Mouse (Mus musculus): Measurements from ENCODE around the gene Polr3g.
A peak's percentile ranks its signal among the peaks of the same experiment; 100 is the strongest.
"Not testable (repeated sequence)": the region's sequence is repeated elsewhere in the genome, so short reads cannot be mapped to it uniquely, and the experiment has no call there.

The Polr3g gene

GRCm38 (mm10) chr13:81690477-81690876 lies 20.3 kb downstream of the Polr3g start:
- no peak for DNase-seq (ENCODE audit: extremely low read depth, insufficient read length, low spot score)

GRCm38 (mm10) chr13:81689587-81689986 lies 21.2 kb downstream of the Polr3g start:
- no peak for DNase-seq (ENCODE audit: extremely low read depth, insufficient read length, low spot score)

GRCm38 (mm10) chr13:81684884-81685283 lies 25.9 kb downstream of the Polr3g start:
- DNase-seq (ENCODE audit: extremely low read depth, insufficient read length, low spot score), result peak; percentile 55

GRCm38 (mm10) chr13:81684258-81684657 lies 26.6 kb downstream of the Polr3g start:
- peak; percentile 67 for DNase-seq (ENCODE audit: extremely low read depth, insufficient read length, low spot score)

- no peak for DNase-seq (ENCODE audit: extremely low read depth, insufficient read length, low spot score)
Measured at GRCm38 (mm10) chr13:81683107-81683506, 27.7 kb downstream of the Polr3g start.

- DNase-seq (ENCODE audit: extremely low read depth, insufficient read length, low spot score), result no peak
Measured at GRCm38 (mm10) chr13:81675333-81675732, 35.5 kb downstream of the Polr3g start.

- no peak for DNase-seq (ENCODE audit: extremely low read depth, insufficient read length, low spot score)
Measured at GRCm38 (mm10) chr13:81667713-81668112, 43.1 kb downstream of the Polr3g start.

GRCm38 (mm10) chr13:81664331-81664698 lies 46.5 kb downstream of the Polr3g start:
- peak; percentile 45 for DNase-seq (ENCODE audit: extremely low read depth, insufficient read length, low spot score)

- no peak for DNase-seq (ENCODE audit: extremely low read depth, insufficient read length, low spot score)
Measured at GRCm38 (mm10) chr13:81663566-81664330, 47.1 kb downstream of the Polr3g start.

- DNase-seq (ENCODE audit: extremely low read depth, insufficient read length, low spot score), result no peak
Measured at GRCm38 (mm10) chr13:81658053-81658752, 52.6 kb downstream of the Polr3g start.

- DNase-seq (ENCODE audit: extremely low read depth, insufficient read length, low spot score), result peak; percentile 94
Measured at GRCm38 (mm10) chr13:81657351-81658052, 53.3 kb downstream of the Polr3g start, which contains the start of gene Lysmd3. Lysmd3 (plus strand) TSS chr13:81657663.

- DNase-seq (ENCODE audit: extremely low read depth, insufficient read length, low spot score), result no peak
Measured at GRCm38 (mm10) chr13:81657008-81657350, 53.8 kb downstream of the Polr3g start.

GRCm38 (mm10) chr13:81656091-81656850 lies 54.5 kb downstream of the Polr3g start:
- DNase-seq (ENCODE audit: extremely low read depth, insufficient read length, low spot score), result no peak

- DNase-seq (ENCODE audit: extremely low read depth, insufficient read length, low spot score), result not testable (repeated sequence)
Measured at GRCm38 (mm10) chr13:81650382-81650781, 60.4 kb downstream of the Polr3g start.

- no peak for DNase-seq (ENCODE audit: extremely low read depth, insufficient read length, low spot score)
Measured at GRCm38 (mm10) chr13:81646348-81646747, 64.5 kb downstream of the Polr3g start.

GRCm38 (mm10) chr13:81644047-81644565 lies 66.7 kb downstream of the Polr3g start:
- no peak for DNase-seq (ENCODE audit: extremely low read depth, insufficient read length, low spot score)

- no peak for DNase-seq (ENCODE audit: extremely low read depth, insufficient read length, low spot score)
Measured at GRCm38 (mm10) chr13:81642491-81643149, 68.2 kb downstream of the Polr3g start.

- DNase-seq (ENCODE audit: extremely low read depth, insufficient read length, low spot score), result peak; percentile 10
Measured at GRCm38 (mm10) chr13:81641289-81642045, 69.3 kb downstream of the Polr3g start.

GRCm38 (mm10) chr13:81640881-81641280 lies 69.9 kb downstream of the Polr3g start:
- peak; percentile 23 for DNase-seq (ENCODE audit: extremely low read depth, insufficient read length, low spot score)

Data from 3134 (cell line).